Mouse (Mus musculus) neural tube, embryonic 10.5 days (tissue): ENCODE measurements around the gene Slc7a10.

Source experiments
- DNase-seq: peaks from one replicate; pipeline ENCODE4 v3.0.0-alpha.2; 2017; ENCODE audit warnings: low spot score; ENCODE audit errors: extremely low spot score

Slc7a10 gene

DNA sequence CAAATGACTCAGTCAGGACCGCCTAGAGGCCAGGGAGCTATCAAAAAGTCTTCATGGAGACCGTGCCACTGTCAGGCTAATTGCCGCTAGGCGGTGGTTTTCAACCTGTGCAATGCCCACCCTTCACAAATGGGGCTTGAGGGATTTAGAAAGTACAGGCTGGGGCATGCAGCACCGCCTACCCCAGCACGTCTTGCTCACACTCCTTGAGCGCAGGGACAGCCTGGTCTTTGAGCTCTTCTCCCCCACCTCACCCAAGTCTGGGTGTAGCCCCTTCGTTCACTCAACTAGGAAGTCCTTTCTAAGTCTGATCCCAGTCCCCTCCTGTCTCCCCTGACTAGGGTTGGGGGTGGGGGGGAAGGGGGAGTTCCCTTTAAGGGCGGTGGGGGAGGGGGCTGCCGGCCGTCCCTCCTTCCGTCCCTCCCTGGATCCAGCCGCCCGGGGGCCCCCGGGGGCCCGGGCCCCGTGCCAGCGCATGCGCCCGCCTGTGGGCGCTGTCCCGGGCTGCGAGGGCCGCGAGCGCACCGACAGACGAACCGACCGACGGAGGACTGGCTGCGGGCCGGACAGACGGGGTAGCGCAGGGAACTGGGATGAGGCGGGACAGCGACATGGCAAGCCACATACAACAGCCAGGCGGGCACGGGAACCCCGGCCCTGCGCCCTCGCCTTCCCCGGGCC lies at the start of gene Slc7a10:
TSS of gene Slc7a10 (plus strand) at position 497 of the 681 bp plus-strand sequence.
- peak; percentile 35 for DNase-seq

DNA sequence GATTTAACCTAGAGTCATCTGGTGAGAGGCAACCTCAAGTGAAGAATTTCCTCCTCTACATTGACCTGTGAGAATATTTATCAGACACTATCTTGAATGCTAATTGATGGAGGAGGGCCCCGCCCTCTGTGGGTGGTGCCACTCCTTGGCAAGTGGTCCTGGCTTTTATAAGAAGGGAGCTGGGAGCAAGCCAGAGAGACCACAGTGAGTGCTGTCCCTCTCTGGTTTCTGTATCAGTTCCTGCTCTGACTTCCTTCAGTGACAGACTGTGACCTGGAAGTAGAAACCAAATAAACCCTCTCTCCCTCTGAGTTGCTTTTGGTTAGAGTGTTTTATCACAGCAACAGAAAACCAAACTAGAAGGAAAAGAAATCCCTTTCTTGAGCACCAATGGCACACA lies 48.7 kb upstream of the Slc7a10 start:
- DNase-seq = no peak

DNA sequence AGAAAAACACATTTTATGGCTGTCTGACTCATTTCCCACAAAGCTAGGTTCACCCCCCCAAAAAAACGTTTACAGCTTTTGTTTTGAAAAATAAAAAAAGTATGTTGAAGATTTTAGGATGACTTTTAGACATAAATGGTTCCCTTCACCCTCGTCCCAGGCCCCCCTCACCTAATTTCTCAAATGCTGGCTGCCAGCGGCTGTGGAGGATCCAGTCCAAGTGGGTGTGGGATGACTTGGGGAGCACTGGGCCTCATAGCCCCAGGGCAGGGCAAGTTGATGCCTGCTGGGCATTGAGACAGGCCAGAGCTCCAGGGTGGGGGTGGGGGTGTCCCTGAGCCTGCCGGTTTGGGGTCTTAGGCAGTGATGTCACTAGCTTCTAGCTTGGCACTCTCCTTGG lies 47.7 kb upstream of the Slc7a10 start:
- no peak for DNase-seq

DNA sequence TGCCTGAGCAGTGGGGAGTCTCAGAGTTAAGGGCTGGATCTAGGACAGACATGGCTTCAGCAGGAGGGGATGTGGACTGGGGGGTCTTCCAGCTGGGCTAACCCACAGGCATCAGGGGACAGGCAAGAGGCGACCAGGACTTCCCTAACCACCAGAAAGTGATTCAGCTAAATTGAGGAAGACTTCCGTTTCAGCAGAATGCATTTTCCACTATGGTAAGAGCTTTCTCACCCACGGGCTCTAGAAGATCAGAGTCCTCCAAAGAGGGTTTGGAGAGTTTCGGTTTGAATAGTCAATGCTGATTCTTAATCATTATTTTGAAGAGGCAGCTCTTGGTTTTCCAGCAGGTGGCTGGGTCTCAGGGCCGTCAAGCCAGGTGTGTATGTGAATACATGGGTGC lies 46.3 kb upstream of the Slc7a10 start:
- DNase-seq = no peak

DNA sequence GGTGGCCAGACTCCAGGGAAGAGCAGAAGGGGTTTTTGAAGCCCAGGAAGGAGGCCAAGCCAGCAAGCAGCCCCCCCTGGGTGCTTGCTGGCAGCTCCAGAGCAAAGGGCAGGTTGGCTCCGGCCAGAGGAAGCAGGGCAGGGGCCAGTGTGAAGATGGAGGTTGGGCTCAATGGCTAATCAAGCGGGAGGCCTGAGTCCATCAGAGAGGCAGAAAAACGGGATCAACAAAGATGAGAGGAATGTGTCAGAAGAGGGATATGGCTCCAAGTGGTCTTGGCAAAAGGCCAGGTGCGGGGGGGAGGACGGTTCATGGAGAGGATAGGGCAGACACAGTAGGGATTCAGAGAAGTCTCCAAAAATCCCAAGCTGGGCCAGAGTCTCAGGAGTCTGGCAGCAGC lies 44.7 kb upstream of the Slc7a10 start:
- DNase-seq = no peak

DNA sequence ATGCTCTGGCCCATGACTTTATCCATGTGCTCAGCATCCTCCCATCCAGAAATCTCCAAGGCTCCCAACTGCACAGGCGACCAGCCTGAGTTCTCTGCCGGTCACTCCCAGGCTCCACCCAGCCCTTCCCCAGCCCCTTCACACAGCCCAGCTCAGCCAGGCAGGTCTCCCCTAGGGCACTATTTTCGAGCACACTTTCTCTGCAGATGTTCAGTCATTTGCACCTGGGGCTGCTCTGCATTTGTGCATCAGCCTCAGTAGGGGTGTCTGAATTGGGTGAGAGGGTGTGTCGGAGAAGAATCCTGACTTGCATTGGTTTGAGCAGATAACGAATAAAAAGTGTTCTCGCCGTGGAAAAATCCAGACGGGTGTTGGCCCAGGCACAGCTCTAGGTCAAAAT lies 43.7 kb upstream of the Slc7a10 start:
- no peak for DNase-seq

DNA sequence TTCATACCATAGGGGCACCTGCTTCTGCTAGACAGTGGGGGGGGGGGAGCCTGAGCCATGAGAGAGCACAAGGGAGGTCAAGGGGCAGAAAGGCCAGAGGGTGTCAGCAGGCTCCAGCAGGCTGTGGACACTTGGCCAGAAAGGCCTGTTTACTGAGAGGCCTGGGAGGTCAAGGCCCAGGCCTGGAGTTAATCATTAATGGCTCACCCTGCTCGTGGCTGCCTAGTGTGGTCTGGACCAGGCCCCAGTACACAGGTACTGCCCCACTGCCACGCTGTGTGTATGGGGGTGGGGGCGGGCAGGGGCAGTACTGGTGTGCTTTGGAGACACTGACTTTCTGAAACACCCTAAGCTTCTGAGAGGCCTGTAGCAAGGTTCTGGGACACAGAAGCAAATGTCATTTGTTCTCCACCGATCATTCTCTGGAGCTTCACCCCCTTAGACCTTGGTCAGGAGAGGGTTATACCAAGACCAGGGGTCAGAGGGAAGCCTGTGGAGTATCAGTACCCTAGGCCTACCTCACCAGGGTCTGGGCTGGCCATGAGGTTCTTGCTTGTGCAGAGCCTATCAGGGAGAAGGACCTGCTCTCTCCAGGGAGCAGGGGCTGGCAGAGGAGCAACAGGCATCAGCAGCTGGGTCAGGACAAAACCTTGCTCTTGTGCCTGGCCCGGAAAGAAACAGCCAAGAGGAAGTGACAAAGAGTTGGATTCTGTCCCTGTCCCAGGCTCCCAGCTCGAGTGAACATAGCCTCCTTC lies 42.1 kb upstream of the Slc7a10 start:
- DNase-seq = no peak

DNA sequence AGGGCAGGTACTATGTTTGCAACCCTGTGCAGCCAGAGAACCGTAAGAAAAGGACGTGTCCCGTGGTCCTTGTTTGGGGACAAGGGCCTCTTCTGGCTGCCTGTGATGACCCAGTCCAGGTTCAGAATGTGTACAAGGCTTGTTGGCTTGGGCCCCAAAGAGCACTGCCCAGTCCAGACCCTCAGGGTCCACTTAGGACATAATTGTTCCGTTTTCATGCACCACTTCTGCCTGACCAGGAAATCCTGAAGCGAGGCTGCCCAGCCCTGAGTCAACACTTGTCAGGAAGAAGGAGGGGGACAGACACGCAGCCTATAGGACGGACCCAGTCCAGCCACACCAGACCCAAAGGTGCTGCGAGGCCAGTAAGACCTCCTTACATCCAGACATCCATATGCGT lies 41.1 kb upstream of the Slc7a10 start:
- no peak for DNase-seq

DNA sequence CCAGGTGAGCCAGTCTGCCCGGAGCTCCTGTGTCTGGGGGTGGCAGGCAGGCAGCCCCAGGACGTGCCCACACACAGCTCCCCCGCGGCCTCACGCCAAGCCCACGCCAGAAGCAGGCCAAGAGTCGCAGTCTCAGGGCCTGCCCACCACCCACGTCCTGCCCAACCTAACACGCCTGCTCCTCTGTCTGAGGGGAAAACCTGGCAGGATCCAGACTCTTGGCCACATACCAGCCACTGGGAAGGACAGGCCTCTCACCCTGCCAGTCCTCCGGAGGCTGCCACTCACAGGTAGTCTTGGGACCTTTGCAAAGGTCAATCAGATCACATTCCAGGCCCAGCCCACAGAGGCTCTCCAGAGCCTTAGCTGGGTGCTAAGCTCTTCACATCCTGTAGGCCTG lies 39.9 kb upstream of the Slc7a10 start:
- no peak for DNase-seq

DNA sequence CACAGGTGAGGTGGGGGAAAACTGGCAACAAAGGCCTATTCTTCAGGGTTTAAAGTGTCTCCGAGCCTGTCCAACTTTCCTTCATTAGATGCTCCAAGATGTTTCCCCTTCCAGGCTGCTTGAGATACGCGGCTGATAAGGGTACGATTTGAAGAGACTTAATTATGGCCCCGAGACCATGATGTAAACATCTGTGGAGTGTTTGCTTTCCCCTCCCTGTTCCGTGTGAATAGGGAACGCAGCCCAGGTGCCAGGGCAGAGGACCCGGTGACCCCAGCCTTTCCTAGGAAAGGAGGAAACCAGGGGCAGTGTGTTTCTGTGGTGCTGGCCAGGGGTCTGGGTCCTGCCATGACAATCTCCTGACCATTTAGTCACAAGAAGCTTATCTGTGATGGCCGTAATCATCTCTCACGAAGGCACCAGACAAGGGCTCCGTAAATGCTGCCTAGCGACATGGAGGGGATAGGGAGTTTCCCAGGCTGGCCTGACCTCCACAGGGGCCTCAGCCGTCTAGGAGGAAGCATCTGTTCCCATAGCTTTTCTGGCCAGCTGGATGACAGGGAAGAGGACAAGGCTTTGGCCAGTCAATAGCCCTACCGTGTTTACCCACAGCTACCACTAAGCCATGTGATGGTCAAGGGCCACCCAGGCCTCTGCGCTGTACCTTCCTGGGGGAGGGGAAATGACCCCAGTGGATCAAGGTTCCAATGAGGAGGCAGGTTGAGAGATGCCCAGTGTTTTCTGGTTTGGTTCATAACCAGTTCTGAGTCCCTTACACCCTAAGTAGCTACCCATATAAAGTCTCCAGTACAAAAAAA lies 36.4 kb upstream of the Slc7a10 start:
- DNase-seq = no peak

DNA sequence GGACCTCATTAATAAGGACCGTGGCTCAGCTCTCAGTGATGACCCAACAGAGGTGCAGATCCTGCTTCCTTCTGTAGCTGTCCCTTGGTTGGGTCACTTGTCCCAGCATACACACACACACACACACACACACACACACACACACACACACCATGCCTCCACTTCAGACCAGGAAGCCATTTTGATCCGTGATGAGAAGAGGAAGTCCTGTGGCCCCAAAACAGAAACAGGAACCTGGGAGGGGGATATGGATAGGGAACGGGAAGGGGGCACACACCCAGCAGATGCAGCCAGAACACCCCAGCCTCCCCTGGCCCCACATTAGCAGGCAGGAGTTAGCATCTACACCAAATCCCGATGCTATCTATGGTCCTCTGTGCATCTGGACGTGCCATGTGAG lies 35.3 kb upstream of the Slc7a10 start:
- DNase-seq = no peak

DNA sequence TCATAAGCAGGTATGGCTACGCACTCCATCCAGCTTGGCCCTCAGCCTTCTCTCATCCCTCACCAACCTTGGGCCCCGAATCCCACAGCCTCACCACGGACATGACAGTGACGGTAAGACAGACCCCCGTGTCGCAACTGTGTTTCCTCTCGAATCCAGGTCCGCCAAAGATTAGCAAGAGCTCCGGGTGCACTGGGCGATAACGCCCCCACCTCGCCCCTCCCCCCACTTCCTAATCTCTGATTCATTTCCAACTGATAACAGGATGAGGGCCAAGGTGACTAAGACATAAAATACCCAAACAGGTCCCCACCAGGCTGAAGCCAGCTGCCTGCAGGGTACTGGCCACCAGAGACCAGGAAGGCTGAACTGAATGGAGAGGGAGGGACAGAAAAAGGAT lies 31.7 kb upstream of the Slc7a10 start:
- DNase-seq = no peak

DNA sequence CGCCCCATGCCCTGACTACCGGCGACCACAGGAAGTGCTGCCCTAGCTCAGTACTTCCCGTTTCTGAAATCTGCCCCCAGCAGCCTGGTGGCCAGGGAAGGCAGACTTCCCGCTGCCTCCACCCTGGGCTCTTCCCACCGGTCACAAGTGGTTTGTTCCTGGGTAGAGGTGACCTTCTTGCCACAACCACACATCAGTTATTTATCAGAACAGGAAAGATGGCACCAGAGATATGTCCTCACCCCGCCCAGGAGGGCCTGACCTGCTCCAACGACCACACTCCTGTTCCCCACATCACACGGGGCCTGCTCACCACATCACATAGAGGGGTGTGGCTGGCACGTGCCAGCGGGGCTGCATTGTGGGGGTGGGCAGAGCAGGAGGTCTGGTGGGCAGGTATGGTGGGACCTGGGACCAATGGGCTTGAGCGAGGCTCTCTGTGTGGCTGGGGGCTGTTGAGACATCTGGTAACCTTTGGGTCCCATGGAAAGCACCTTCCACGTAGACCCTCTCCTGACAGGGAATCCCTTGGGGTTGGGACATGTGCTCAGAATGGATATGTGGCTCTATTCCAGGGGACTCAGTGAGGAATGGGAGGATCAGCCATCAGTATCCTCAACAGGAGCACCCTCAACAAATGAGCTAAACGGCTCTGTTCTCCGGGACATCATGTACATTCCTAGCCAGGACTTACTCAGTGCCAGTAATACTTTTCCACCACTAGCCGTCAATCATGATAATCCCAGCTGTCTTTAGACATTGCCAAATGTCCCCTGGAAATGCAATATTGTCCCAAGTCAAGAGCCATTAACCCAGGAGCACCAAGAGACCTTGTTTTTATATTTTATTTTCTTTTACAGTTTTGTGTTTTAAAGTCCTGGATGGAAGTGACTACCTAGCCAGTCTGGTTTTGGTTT lies 29.4 kb upstream of the Slc7a10 start:
- DNase-seq = no peak

DNA sequence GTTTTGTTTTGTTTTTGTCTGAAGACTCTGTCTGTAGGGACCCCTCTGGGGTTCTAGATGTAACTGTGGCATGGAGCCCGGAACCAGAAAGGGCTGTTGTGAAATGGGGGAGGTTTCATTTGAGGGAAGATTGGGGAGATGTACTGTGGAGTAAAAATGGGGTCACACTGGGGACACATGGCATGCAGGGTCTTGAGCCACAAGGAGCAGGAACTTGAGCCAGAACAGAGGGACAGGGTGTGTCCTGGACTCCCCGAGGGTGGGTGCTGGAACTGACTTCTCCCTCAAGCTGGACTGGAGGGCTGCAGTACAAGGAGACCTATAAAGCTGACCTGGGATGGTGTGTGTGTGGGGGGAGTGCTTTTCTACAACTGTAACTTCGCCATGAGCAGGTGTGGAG lies 28.7 kb upstream of the Slc7a10 start:
- no peak for DNase-seq

DNA sequence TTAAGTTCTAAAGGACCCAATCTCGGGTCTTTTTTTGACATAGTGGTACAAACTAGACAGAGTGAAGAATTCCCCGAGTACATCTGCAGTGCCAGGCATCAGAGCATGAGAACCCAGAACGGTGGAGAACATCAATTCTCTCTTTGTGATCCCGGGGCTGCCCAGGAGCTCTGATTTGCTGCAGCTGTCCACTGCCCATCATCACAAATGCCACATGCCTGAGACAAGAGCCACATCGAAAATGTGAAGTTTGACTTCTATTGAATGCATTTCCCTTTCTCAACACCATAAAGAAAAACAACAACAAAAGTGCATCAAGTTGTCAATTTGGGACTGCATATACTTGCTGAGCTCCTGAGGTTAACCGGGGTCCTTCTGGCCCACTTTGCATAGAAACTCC lies 23.7 kb upstream of the Slc7a10 start:
- DNase-seq = no peak

DNA sequence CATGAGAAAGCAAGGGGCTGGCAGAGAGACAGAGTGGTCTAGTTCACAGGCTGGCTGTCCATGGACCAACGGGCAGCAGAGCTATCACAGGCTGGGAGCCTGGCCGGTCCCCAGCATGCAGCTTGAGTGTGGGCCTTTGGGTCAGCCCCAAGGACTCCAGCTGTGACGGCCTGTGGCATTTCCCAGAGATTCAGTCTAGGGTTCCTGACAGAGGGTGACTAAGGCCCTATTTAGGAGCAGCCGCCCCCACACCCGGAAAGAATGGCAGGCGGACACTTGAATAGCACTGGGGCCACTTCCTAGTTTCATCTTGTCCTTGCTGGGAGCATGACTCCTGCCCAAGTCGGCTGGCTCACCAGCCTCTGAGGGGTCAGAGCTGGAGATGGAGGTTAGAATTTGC lies 22.6 kb upstream of the Slc7a10 start:
- DNase-seq = no peak

DNA sequence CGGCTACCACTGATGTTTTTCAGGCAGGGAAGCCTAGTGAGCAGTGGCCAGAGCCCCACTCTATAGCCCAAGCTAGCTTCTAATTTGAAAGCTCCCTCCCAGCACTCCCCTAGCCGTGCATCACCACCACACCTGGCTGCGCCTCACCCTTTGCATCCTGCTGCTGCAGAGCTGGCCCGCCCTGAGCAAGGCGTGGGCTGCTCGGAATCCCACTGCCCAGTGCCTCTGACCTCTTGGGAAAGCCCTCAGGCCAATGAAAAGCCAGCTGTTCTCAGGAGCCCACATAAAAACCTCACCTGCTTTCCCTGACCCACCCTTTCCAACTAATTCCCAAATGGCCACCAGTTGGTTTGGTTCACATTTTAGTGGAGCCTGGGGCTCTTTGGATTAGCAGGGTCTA lies 22.1 kb upstream of the Slc7a10 start:
- DNase-seq = no peak

DNA sequence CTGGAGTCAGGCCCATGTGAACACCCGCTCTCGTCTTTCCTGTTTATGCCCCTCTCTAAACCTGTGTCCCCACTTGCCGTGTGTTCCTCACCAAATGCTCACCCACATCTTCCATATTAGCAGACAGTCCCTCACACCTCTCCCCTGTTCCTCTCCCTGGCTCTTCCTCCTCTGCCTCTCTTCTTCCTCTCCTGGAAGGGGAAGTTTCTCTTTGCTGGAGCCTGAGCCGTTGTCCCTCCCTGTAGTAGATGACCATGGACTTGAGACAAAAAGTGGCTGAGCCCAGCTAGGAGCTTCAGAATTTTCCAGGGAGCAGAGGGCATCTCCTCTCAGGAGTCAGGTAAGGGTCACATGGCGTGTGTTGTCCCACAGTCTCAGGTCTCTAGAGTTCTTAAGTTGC lies 19.2 kb upstream of the Slc7a10 start:
- no peak for DNase-seq

DNA sequence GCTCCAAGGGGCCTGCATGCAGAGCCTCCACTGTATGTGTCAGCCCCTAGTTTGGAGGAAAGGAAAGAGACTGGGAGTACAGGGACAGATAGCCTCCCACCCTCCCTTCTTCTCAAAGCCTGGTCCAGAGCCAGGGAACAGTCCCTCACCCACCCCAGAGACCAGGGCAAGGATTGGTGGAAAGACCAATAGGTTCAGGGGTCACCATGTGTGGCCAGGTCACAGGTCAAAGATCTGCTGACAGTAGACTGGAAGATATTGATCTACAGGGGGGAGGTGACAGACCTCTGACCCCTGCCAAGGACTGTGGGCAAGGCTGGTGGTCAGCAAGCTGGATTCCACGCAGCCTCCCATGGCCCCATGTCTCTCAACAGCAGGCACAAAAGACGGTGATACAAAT lies 18.3 kb upstream of the Slc7a10 start:
- DNase-seq = no peak

DNA sequence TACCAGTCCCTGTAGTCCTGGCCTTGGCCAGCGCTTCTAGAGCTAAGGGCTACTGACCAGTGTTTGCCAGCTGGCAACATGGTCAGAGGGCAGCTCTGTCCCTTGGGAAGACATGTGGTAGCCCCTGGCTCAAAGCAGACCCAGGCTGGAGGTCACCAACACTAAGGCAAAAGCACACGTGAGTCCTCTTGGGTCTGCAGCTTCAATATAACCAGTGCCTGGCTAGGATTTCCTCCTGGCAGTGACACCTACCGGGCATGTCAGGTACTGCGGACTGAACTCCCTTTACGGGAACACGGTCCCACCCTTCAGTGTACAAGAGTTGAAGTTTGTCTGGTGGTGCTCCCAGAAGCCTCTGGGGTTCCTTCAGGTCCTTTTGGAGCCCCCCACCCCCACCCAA lies 16.8 kb upstream of the Slc7a10 start:
- DNase-seq = peak; percentile 85

DNA sequence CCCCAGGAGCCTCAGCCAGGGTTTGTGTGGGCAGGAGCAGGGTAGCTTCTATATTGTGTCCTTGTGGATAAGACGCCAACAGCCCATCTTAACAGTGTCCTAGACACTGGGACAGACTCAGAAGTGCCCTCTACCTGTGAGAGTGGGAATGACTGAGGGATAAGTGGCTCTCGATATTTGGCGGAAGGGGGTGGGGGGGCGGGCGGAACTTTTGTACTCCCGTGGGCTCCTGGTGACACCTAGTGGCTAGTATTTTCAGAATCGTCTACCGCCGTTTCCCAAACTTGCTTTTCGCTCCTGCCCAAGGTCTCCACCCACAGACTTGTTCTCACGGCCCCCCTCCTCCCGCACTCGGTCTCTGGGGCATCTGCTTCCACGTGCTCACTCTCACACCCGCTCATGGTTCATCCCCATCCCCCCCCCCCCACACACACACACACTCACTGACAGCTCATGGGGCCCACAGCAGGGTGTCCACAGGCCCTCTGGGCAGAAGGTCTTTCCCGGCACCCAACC lies 14.3 kb upstream of the Slc7a10 start:
- peak; percentile 81 for DNase-seq
